8 mouse cellular contexts compared by ENCODE assay signal in genomic region chr2:167492713-167493636, GRCm38 (mm10). TPM values are rescaled to one million over a fixed set of nuclear protein-coding genes. Genes with fewer than 3 reads are reported as not detected.
DNase-seq lines count a peak whose midpoint lies in the region; ATAC-seq lines count a peak whose summit lies in the region.

Gene Spata2, minus strand, starts transcription at chr2:167492887.

- peak within 1 kb of the TSS; percentile 98 for H3K27ac ChIP-seq in hindbrain, embryonic 12.5 days

- H3K27me3 ChIP-seq in hindbrain, embryonic 12.5 days, result no peaks in the 10 kb centered on the region

- H3K9ac ChIP-seq in hindbrain, embryonic 12.5 days, result peak within 1 kb of the TSS; percentile 94

- ATAC-seq in hindbrain, embryonic 12.5 days (ENCODE audit: low FRiP score), result peak; percentile 83

- WGBS in hindbrain, embryonic 12.5 days, result 2% methylated on average over 63 of the region's 63 CpGs

- DNase-seq in Muller cell, postnatal 12 days (ENCODE audit: inconsistent ontology term), result peak; percentile 92
- peak; percentile 94 for DNase-seq in cerebellum, adult 9-11 months
- peak; percentile 87 to 90 for DNase-seq in frontal cortex, postnatal 10 days (ENCODE audit: low spot score in 2 of 2)
- DNase-seq in layer of hippocampus, postnatal 14 days (ENCODE audit: low spot score in 2 of 2), result peak; percentile 93 to 96
- peak; percentile 96 for DNase-seq in lung, postnatal 14 days
- peak; percentile 86 for DNase-seq in retina, adult 2 months (ENCODE audit: low read depth, low spot score)
- DNase-seq in thymus, postnatal 36 days, result peak; percentile 93 to 94

- H3K9me3 ChIP-seq in hindbrain, embryonic 12.5 days (replicated peaks), result no peaks in the 10 kb centered on the region

- H3K4me3 ChIP-seq in hindbrain, embryonic 12.5 days, result peak within 1 kb of the TSS; percentile 98

- peaks cover 25% of the 10 kb centered on the region for H3K4me1 ChIP-seq in hindbrain, embryonic 12.5 days

- H3K4me2 ChIP-seq in hindbrain, embryonic 12.5 days (replicated peaks), result peak within 1 kb of the TSS; percentile 99

- no peaks in the 10 kb centered on the region for H3K36me3 ChIP-seq in hindbrain, embryonic 12.5 days

RNA-seq across cellular contexts. Expression of gene Spata2, which starts in this region (rescaled TPM):
- 20.8 and 25.3 TPM in 2 replicates for polyA plus RNA-seq in hindbrain, embryonic 12.5 days (2016; fragmentation: Nextera tagmentation; extraction: Ambion mirVana)
- 10 to 100 TPM; 65.3 to 67.2 TPM for total RNA-seq in layer of hippocampus, postnatal 14 days (2021)

Comparison
In these comparisons a context has a peak if more than half of its experiments do, and no peak if none do; other contexts are left out.
1. Peak in every context shown above with its lines: DNase-seq, ATAC-seq, H3K4me3 ChIP-seq and H3K27ac ChIP-seq.